Mouse (Mus musculus): Measurements from ENCODE around the gene Pla2r1.

The Pla2r1 gene

DNA sequence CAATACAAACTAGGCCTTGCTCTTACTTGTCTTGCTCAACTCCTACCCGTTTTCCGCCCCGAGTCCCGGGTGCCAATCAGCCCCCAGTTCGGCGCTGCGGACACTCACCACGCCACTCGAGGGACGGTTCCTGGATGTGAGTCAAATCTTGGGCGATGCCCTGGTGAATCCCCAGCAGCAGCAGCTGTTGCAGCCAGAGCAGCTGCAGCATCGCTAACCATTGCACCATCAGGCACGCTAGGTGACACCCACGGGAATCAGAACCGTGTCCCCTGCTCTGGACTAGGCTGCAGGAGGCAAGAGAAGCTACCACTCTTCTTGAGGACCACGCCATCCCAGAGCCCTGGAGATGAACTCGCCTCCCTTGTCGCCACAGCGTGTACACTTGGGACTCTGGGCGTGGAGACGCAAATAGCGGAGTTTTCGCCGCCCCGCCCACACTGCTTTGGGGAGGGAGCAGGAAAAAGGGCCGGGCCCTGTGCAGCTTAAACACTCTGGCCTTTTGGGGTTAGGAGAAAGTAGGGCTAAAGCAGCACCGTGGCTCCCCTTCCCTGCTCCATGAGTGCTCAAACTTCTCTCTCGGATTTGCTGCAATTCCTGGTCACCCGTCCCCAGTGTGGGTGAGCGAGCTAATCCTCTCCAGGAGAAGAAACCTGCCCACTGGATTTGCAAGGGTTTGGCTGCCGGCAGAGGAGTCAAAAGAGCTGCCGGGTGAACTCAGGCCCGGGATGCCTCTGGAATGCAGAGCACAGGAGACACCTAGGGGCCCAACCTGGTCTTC is at the start of gene Pla2r1:
TSS of gene Pla2r1 (minus strand) at position 407 of the 781 bp plus-strand sequence.
- DNase-seq (ENCODE audit: low spot score): peak; percentile 18

DNA sequence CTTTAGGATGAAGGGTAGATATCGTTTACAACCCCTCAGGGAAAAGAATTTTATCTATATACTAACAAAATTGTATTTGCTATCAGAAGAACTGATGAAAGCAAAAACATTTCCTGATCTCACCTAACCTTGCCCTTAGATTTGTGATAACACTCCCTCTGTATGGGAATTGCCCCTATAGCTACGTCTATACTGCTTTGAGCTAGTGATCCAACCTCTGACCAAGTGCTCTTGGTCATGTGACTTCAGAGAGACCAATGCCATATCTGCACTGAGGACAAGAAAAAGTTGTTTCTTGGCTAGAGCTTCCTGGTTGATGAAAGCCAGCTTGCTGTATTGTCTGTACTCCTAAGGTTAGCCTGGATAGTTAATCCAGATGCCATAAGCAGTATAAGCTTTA is 48.2 kb upstream of the Pla2r1 start:
- DNase-seq (ENCODE audit: low spot score): no peak

DNA sequence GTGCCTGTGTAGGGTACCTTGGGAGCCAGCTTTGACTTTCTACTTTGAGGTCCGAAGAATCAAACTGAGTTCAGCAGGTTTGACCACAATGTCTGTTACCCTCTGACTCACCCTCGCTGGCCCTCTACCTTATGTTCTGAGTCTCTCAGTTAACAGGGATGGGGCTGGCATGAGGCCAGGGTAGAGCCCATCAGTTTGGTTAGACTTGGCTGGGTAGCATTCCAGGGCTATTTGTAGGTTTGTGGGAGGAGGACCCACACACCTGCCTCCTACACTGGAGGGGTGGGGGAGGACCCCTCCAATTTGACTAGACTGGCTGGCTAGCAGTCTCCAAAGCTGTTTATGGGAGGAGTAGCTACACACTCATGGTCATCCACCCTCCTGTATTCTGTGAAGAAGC is 47.8 kb upstream of the Pla2r1 start:
- no peak for DNase-seq (ENCODE audit: low spot score)

DNA sequence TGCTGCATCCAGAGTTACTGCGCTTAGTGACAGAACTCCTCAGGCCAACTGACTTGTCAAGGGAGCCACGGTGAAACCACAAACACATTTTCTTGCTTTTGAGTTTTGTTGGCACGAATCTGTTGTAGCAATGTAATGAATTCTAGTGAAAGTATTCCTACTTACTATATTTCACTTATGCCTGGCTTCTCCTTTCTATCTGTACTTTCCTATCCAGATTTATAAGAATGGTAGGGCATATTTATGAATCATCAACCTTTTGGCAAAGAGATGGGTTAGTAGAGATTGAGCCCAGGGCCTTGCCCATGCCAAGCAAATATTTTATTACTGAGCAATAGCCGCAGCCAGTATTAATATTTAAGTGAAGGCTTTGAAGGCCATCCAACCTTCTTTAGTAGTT is 30.3 kb upstream of the Pla2r1 start:
- DNase-seq (ENCODE audit: low spot score): no peak

DNA sequence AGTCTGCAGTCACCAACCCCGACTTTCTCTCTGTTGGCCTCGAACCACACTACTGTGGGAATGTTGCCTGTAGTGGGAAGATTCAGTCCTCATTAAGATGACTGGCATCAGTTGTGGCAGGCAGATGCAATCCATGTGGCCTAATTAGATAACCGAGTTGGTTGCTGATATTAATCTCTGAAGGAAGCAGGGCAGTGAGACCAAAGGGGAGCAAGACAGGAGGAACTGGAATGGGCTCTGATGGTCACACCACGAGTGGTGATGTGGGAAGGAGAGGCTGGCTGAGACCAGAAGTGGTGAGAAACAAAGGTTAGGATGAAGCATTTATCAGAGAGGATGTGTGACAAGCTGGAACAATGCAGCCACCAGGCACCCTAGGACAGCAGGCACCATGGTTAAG is 1.5 kb upstream of the Pla2r1 start:
- no peak for DNase-seq (ENCODE audit: low spot score)

DNA sequence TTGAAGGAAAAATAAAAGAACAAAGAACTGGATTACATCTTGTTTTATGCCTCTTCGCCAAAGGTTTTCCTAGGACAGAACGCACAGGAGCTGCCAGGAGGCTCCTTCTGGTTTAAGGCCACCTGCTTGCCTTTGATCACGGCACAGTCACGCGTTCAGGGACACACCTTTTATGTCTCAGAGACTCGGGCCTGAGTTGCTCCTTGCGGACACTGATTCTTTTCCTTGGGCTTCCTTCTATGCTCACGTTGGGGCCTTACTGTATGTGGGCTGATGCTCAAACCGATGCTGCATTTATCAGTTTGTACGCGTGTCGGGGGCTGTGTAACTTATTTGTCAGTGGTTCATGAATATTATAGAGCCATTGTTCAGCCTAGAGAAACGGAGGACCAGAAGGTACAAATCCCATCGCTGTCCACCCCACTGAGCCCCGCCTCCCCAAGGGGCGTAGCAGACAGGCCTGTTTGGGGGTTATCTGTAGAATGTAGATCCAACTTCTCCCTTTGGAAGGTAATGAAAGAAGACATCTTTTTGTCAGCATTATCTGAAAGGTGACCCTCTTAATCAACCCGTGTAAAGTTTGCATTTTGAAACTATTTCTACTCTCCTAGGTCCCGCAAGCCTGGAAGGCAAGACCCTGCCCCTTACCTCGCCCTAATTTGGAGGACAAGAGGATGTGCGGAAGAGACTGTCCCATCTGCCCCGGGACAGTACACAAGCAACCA is 769 bp downstream of the Pla2r1 start:
- no peak for DNase-seq (ENCODE audit: low spot score)

DNA sequence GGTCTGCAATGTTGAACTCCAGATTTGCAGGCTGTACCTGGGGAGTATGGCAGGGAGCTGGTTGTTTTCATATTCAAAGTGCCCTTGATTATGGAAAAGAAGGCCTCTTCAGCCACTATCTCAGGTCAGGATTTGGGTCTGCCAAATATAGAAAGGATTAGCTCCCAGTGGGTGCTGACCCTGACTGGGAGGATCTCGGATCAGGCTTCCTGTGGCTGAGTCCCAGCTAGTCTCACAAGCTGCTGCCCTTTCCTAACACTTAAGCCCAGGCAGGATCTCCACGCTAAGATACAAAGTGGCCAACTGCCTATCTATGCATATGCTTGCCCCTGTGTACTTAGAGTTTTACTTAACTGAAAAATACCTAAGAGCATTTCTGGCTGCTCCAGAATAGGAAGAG is 1.4 kb downstream of the Pla2r1 start:
- DNase-seq (ENCODE audit: low spot score): no peak

DNA sequence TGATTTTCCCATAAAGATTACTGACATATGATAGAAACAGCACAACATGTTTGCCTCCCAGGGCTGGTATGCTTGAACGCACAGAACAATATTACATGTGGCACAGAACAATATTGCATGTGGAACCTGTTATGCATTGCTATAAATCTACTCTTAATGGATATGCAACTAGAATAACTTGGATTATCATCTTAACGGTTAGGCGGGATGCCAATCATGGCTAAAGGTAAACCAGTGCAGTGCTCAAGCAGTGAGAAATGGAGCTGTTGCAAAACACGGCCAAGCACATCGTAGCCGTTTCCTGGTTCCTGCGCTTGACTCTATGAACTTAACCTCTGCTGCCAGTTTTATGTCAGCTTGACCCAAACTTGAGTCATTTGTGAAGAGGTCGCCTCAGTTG is 2.6 kb downstream of the Pla2r1 start:
- DNase-seq (ENCODE audit: low spot score): no peak

DNA sequence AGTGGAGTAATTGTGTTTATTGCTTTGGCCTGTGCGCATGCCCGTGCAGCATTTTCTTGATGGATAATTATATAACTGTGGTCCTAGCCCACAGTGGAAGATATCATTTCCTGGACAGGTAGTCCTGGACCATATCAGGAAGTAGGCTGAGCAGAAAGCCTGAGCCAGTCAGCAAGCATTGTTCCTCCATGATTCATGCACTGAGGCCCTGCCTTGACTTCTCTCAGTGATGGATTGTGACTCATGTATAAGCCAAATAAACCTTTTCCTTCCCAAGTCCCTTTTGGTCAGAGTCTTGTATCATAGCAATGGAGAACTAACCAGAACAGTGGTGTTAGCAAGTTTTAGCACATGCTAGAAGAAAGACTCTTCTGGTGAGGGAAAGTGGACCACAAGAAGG is 3.3 kb downstream of the Pla2r1 start:
- no peak for DNase-seq (ENCODE audit: low spot score)

DNA sequence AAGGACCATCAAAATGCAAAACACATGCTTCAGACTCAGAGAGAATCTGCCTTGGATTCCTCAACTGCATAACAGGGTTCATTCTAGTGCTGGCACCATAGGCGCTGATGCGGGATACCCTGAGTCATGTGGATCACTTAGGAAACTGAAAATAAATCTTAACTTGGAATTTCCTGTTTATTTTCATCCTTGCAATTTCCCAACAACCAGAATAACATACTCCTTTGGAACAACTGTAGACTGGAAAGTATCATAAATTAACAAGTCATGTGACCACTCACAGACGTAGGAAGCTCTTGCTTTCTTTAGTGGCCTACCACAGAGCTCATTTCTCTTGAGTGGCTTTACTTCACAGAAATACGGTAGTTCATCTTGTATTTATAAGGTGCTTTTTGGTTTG is 7.0 kb downstream of the Pla2r1 start:
- no peak for DNase-seq (ENCODE audit: low spot score)

DNA sequence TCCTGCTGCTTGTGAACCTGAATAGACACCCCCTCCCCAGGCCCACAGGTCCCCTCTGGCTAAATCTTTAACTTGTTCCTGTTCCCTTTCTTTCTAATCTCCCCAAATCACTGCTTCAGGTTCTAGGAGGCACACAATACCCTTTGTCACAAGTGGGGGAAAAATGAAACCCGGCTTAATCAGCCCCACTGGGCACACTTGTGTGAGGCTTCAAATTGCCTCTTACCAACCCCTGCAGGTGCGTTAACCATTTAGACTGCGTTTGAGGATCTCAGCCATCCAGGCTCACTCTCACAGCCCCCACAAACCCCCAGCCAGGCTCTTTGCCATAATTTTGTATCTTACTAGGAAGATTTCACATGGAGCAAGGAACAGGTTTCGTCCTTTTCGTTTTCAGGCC is 9.1 kb downstream of the Pla2r1 start:
- no peak for DNase-seq (ENCODE audit: low spot score)

DNA sequence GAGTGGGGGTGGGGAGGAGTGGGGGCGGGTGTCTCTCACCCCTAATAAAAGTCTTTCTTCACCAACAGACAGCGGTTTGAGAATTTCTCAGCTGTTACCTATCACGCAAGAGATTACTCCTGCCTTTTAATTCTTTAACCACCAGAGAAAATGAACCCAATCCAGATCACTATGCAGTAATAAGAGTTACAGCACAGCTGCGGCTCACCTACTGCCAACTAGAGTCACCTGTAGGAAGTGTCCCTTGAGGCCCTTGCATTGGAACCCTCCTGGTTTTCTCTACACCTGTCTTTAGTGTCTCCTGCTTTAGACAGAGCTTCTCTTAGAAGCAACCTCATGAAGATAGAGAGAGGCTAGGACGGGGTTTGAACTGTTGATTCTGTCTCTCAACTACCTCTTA is 11.4 kb downstream of the Pla2r1 start:
- no peak for DNase-seq (ENCODE audit: low spot score)

DNA sequence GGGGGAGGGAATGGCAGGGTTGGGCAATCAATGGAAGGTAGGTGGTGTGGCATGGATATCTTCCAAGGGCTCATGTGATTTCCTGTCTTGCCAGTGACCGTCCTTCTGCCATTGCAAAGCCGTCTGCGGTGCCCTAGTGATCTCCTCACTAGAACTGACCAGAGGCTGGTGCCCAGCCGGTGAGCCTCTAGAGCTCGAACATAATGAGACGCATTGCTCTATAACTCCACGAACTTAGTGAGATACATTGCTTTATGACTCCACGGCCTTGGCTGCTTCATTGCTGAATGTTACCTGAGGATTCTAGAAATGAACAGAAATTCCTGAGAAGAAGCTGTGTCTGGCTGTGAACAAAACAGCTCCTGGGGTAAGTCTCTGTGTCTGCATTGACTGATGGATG is 12.8 kb downstream of the Pla2r1 start:
- no peak for DNase-seq (ENCODE audit: low spot score)

DNA sequence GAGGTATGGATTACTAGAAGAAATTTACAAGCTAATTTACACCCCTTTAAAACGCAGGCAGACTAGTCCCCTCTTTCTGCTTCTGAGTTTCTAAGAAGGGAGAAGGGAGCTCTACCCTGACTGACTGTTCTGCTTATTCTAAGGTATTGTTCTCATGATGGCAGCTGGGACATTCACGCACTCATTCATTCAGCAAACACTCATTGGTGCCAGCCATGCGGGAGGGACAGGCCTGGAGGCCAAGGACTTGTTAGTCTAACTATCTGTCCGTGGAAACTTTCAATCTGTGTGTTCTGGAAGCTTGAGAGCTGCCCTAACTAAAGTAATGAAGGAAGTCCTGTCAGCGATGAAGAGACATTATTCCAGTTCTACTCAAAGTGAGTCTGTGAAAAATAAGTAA is 14.4 kb downstream of the Pla2r1 start:
- DNase-seq (ENCODE audit: low spot score): no peak

DNA sequence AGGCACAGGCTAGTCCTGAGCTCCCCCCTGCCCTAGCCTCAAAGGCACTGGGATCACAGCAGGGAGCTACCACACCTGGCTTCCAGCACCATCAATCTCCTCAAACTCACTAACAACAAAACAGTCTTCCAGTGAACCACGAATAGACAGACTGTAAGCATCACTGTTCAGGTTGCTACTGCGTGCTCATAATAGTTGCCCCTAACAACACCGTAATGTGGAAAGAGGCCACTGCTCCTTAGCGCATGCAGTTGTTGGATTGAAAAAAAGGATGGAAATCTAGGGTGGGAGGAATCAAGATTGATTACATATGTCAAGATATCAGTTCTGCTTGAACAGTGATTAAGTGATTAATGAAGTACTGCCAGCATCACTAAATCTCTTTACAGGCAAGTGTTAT is 14.8 kb downstream of the Pla2r1 start:
- DNase-seq (ENCODE audit: low spot score): no peak

DNA sequence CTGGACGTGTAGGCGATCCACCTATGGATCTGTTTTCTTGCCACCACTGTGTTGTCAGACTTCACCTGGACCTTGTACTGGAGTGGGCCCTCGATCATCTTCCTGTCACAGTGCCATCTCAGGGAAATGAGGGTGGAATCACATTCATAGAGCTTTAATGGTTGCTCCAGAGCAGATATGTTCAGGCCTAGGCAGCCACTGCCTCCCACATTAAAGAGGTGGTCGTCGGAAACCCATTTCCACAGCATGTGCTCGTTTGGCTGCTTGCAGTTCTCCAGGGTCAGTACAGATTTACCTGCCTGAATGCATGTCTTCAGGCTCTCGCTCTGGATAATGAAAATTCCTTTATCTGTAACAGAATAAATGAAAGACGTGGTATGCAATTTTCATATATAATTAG is 18.4 kb downstream of the Pla2r1 start:
- DNase-seq (ENCODE audit: low spot score): no peak

DNA sequence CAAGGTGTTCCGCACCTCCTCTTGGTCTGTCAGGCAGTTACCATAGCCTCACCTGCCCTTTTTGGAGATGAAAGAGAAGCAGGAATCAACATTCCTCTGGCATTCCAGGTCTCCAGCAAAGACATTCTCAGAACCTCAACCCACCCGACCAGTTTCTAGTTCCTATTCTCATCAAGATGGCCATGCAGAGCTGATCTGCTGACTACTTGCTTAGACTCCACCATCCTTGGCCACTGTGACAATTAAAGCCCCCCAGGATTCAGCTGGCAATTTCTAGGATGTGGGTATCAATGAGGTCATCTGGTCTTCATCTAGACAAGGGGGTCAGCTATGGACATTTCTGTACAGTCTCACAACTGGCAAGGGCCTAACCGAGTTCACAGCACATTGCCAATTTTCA is 20.1 kb downstream of the Pla2r1 start:
- no peak for DNase-seq (ENCODE audit: low spot score)

DNA sequence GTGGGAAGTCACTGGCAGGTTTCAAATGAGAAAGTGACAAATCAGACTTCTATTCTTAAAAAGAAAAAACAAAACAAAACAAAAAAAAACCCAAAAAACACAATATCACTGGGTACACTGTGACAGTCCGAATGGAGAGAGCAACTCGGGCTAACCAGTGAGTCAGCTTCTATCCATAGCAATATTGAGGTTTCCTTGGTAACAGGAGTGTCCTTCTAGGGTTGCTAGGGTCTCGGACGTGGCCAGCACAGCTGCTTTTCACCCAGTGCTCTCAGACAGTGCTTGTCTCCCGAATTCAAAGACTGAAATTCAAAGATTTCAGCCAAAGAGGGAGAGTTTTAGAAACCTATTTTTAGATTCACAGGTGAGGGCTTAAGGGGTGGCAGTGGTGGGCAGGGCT is 20.6 kb downstream of the Pla2r1 start:
- DNase-seq (ENCODE audit: low spot score): no peak

DNA sequence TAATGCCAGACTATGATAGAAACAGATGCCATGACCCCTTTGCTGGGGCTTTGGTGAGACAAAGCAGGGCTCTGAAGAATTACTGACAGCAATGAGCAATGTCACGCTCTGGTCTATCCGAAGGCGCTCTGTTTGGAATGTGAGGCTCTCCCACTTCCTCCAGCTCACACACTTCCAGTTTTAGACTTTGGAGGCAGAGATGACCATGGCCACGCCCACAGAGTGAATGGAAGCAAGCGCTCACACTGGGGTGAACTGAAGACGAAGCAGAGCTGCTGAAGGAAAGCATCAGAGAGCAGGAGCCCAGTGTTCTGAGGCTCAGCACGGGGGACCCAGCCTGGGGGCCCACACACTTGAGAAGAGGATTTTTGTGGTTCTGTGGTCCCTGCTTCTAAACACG is 37.3 kb downstream of the Pla2r1 start:
- no peak for DNase-seq (ENCODE audit: low spot score)

DNA sequence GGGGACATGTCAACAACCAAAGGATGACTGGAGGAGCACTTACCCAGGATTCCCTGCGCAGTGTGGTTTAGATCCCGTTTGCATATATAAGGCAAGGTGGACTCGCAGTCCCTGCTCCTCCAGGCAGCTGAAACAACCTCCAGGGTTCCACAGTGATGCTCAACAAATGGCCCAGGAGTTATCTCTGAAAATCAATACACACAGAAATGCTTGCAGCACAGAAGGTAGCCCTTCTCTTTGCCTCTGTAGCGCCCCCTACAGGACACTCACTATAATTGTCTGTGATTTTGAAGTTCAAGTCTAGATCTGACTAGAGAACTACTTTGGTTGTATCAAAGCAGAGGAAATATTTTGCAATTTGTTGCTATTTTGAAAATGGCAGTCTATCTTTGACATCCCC is 38.2 kb downstream of the Pla2r1 start:
- DNase-seq (ENCODE audit: low spot score): no peak

DNA sequence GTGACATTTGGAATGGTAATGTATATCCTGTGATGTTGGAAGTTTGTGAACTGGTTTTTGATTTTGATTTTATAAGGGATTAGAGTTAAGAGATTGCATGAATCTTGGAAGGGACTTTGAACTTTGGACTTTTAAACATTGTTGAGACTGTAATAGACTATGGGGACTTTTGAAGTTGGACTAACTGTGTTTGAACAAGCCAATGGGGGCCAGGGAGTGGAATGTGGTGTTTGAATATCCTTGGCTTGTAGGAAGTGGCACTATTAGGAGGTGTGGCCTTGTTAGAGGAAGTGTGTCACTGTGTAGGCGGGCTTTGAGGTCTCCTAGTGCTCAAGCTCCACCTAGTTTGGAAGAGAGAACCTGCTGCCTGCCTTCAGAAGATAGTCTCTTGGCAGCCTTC is 42.4 kb downstream of the Pla2r1 start:
- DNase-seq (ENCODE audit: low spot score): no peak

DNA sequence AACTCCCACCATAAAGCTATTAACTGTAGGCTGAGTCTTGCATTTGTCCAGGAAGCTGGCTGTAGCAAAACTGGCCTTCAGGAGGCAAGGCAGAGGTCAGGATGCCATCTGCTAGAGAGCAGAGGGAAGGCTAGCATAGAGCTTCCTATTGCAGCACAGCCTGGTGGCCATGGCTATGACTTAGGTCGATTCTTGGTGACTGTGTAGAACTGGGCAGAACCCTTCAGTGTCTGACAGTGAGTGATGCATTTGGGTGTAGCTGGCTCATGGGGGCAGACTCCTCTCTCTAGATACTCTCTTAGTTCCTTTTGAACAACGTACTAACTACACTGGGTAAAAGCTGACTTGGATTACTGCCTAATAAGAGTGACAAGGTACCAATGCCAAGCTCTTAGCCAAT is 48.0 kb downstream of the Pla2r1 start:
- DNase-seq (ENCODE audit: low spot score): no peak

DNA sequence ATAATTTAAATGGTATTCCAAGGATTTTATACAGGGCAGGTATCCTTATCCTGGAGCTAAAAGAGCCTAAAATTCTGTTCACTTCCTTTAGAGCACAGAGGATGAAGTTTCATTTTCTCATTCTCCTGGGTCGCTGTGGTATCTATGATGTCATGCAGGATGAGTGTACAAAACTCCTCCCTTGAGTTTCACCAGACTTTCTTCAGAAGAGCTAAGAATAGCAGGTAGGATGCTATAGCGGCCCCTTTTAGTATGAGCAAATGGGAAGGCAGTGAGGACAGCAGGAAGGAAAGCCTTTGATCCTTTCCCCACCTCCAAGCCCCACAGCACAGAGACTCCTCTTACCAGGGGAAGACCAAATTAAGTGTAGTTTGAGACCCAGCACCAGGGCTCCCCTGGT is 48.4 kb downstream of the Pla2r1 start:
- DNase-seq (ENCODE audit: low spot score): no peak

DNA sequence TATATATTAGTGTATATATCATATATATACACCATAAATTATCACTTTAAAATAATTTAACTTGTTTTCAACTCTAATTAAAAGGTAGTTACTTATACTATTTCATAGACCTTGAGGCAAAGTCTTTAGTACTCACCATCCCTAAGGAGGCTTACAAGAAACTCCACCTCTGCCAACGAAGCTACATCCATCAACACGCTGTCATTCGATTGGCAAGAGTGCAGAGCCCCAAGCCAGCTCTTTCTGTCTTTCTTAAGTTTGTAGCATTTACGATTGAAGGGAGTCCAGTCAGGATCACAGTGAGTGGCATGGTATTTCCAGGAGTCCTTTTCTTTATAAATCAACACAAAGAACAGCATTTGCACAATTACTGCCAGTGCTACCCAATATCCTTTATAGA is 49.1 kb downstream of the Pla2r1 start:
- DNase-seq (ENCODE audit: low spot score): no peak
